Mouse (Mus musculus): ENCODE results near the gene Rgs6.

Rgs6 gene

GRCm38 (mm10) chr12:82762046-82762445 lies 174.0 kb downstream of the Rgs6 start:
- DNase-seq, result no peak

GRCm38 (mm10) chr12:82768726-82769125 lies 180.6 kb downstream of the Rgs6 start:
- no peak for DNase-seq

- DNase-seq, result no peak
Measured at GRCm38 (mm10) chr12:82772215-82772614, 184.1 kb downstream of the Rgs6 start.

GRCm38 (mm10) chr12:82774576-82774975 lies 186.5 kb downstream of the Rgs6 start:
- DNase-seq, result no peak

GRCm38 (mm10) chr12:82776686-82777085 lies 188.6 kb downstream of the Rgs6 start:
- no peak for DNase-seq

- no peak for DNase-seq
Measured at GRCm38 (mm10) chr12:82780936-82781335, 192.8 kb downstream of the Rgs6 start.

- DNase-seq, result no peak
Measured at GRCm38 (mm10) chr12:82781414-82781813, 193.3 kb downstream of the Rgs6 start.

GRCm38 (mm10) chr12:82792122-82792521 lies 204.0 kb downstream of the Rgs6 start:
- no peak for DNase-seq

- no peak for DNase-seq
Measured at GRCm38 (mm10) chr12:82799892-82800291, 211.8 kb downstream of the Rgs6 start.

GRCm38 (mm10) chr12:82801736-82802135 lies 213.6 kb downstream of the Rgs6 start:
- DNase-seq, result no peak

- DNase-seq, result no peak
Measured at GRCm38 (mm10) chr12:82802711-82803110, 214.6 kb downstream of the Rgs6 start.

- no peak for DNase-seq
Measured at GRCm38 (mm10) chr12:82805167-82805566, 217.1 kb downstream of the Rgs6 start.

GRCm38 (mm10) chr12:82810631-82811030 lies 222.5 kb downstream of the Rgs6 start:
- DNase-seq, result no peak

GRCm38 (mm10) chr12:82815982-82816381 lies 227.9 kb downstream of the Rgs6 start:
- no peak for DNase-seq

- no peak for DNase-seq
Measured at GRCm38 (mm10) chr12:82819328-82819727, 231.2 kb downstream of the Rgs6 start.

GRCm38 (mm10) chr12:82819991-82820390 lies 231.9 kb downstream of the Rgs6 start:
- no peak for DNase-seq

- DNase-seq, result no peak
Measured at GRCm38 (mm10) chr12:82822821-82823620, 234.9 kb downstream of the Rgs6 start.

GRCm38 (mm10) chr12:82830333-82830732 lies 242.2 kb downstream of the Rgs6 start:
- DNase-seq, result no peak

- DNase-seq, result no peak
Measured at GRCm38 (mm10) chr12:82838544-82838943, 250.5 kb downstream of the Rgs6 start.

- DNase-seq, result no peak
Measured at GRCm38 (mm10) chr12:82841566-82841965, 253.5 kb downstream of the Rgs6 start.

GRCm38 (mm10) chr12:82848304-82848872 lies 260.3 kb downstream of the Rgs6 start:
- no peak for DNase-seq

GRCm38 (mm10) chr12:82854902-82855301 lies 266.8 kb downstream of the Rgs6 start:
- no peak for DNase-seq

GRCm38 (mm10) chr12:82855333-82856107 lies 267.4 kb downstream of the Rgs6 start:
- peak; percentile 6 for DNase-seq

GRCm38 (mm10) chr12:82865686-82866085 lies 277.6 kb downstream of the Rgs6 start:
- DNase-seq, result no peak
